Mouse (Mus musculus) spleen, adult 2 months (tissue): ENCODE data around the gene Eif4g1. TPM values are rescaled to one million over a fixed set of nuclear protein-coding genes. Genes with fewer than 3 reads are reported as not detected.

Experiments
- DNase-seq, 2 experiments: peaks; one replicate each; pipeline versions ENCODE4 v3.0.0 to v3.0.0-alpha.2; 2012 to 2021; ENCODE audit warnings: low spot score in 2 of 2, low read depth in 1 of 2
- H3K27ac ChIP-seq: fragments of 200-500 bp; 2 replicates; pipeline ENCODE4 v1.5.1; 2012; ENCODE audit warnings: low read length, inconsistent platforms; ENCODE audit not compliant: insufficient read depth
- H3K27me3 ChIP-seq: fragments of 200-500 bp; 2 replicates; pipeline ENCODE4 v1.6.1; 2012; ENCODE audit warnings: mild to moderate bottlenecking, moderate library complexity, low read length, inconsistent platforms; ENCODE audit not compliant: control insufficient read depth, insufficient read depth
- H3K36me3 ChIP-seq: fragments of 200-500 bp; 2 replicates; pipeline ENCODE4 v1.6.1; 2012; ENCODE audit warnings: mild to moderate bottlenecking, low read length, inconsistent platforms; ENCODE audit not compliant: control insufficient read depth, insufficient read depth
- H3K4me1 ChIP-seq: fragments of 200-500 bp; 2 replicates; pipeline ENCODE4 v1.6.1; 2011; ENCODE audit warnings: inconsistent platforms; ENCODE audit not compliant: control insufficient read depth, insufficient read depth, insufficient read length
- H3K4me3 ChIP-seq: fragments of 200-500 bp; 2 replicates; pipeline ENCODE4 v1.5.1; 2011; ENCODE audit warnings: mild to moderate bottlenecking, inconsistent platforms; ENCODE audit not compliant: insufficient read depth, insufficient read length; ENCODE audit errors: extremely low read depth
- CTCF ChIP-seq: fragments of 200-500 bp; IDR thresholded peaks from 2 replicates; pipeline ENCODE4 v1.5.1; 2011; ENCODE audit warnings: mild to moderate bottlenecking, inconsistent platforms; ENCODE audit not compliant: insufficient read depth, insufficient read length, insufficient replicate concordance; ENCODE audit errors: extremely low read depth
- POLR2A ChIP-seq: fragments of 200-500 bp; IDR thresholded peaks from 2 replicates; pipeline ENCODE4 v1.6.1; 2011; ENCODE audit warnings: low read depth, low read length, inconsistent platforms
- WGBS: fragments of 180-500 bp; shearing (Covaris S2); methylation state at CpG from one replicate; pipeline ENCODE4 v1.1.7; 2018; 5-methylcytosine and 5-hydroxymethylcytosine counted together
- polyA plus RNA-seq: library from polyadenylated mRNA; depleted of rRNA; stranded (reverse); fragments of >200 nt; gene quantifications from 2 replicates; pipeline ENCODE4 v1.2.3, GENCODE M21; 2012

The Eif4g1 gene
- polyA plus RNA-seq, 1 experiment: 257 TPM

- H3K4me1 ChIP-seq: 0 out of 2 replicates have a peak, but pooled peaks cover 4% of the 10 kb centered on the region
- no peak for TF ChIP-seq CTCF
- no peak for TF ChIP-seq POLR2A
- 81% methylated on average over 6 of the region's 6 CpGs for WGBS
- H3K27ac ChIP-seq: no peak overlapping the region
- H3K27me3 ChIP-seq: no peaks in the 10 kb centered on the region
- DNase-seq: no peak
- no peaks in the 10 kb centered on the region for H3K36me3 ChIP-seq
- no peak overlapping the region for H3K4me3 ChIP-seq
These were observed 35.7 kb downstream of the Eif4g1 start for GRCm38 (mm10) chr16:20703699-20704400.

GRCm38 (mm10) chr16:20705786-20706185, 37.7 kb downstream of the Eif4g1 start:
- 0 out of 2 replicates have a peak, but pooled peaks cover 4% of the 10 kb centered on the region for H3K4me1 ChIP-seq
- WGBS: 54% methylated on average over 3 of the region's 3 CpGs
- no peak overlapping the region for H3K27ac ChIP-seq

DNA sequence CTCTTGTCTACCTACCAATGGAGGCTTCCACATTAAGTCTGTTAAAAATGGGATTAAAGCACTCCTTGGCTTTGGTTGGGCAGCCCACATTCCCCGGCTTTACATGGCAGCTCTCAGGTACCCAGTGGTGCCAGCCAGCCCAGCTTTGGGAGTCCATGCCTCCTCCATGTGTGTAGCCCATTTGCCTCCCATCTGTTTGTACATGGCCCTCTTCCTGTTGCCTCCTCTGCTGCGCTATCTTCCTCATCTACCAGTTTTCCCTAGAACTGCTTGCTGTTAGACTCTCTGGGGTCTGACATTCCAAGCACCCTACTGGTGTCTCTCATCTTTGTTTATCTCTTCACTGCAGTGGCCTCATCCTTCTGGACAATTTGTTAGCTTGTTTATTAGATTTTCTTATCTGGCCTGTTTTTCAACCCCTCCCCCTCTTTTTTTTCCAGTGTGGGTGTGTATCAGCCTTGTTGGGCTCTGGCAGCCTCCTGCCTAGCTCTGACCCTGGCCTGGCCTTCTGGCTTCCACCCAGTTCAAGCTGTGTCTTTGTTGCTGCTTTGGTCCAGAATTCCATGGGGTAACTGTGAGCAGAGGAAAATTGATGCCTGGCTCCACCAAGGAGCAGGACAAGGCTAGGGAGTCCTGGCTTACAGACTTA, 38.4 kb downstream of the Eif4g1 start:
- H3K27me3 ChIP-seq: no peaks in the 10 kb centered on the region
- WGBS: 94% methylated on average over 2 of the region's 2 CpGs
- H3K27ac ChIP-seq: no peak overlapping the region
- H3K4me1 ChIP-seq: 0 out of 2 replicates have a peak, but pooled peaks cover 4% of the 10 kb centered on the region
- H3K4me3 ChIP-seq: no peak overlapping the region
- DNase-seq: no peak
- H3K36me3 ChIP-seq: no peaks in the 10 kb centered on the region
- TF ChIP-seq POLR2A (no peak), CTCF (no peak)

More at GRCm38 (mm10) chr16:20705786-20706185, 37.7 kb downstream of the Eif4g1 start:
- Histone ChIP-seq H3K36me3 (no peaks in the 10 kb centered on the region), H3K4me3 (no peak overlapping the region), H3K27me3 (no peaks in the 10 kb centered on the region)
- TF ChIP-seq POLR2A (no peak), CTCF (no peak)
- DNase-seq: no peak

DNA sequence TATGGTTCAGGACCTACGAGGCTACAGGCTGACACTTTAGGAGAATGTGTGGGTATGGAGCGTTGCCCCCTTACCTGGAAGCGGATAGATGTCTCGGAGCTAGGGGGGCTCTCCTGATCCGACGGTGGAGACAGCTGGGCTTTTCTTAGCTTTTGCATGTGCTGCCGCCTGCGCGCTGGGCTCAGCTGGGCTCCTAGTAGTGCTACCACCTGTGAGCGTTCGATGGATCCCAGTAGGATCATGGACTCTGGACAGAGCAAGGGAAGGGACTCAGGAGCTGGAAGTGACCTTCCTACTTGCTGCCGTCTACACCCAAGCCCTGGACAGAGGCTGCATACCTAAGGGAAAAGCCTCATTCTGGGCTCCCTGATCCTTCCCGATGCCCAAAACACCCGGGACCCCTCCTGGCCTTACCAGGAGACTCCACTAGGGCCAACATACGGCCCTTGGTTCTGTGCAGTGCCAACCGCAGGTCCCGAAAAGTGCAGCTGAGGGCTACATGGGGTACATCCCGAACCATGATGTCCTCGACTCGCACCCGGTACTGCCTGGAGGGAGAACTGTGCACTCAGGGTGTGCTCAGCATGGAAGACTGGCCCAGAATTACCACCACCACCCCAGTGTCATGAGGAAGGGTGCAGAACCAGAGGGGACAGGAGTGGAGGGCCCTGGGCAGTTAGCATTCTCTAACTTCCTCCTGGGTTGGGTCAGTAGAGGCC, 40.3 kb downstream of the Eif4g1 start:
- 94% methylated on average over 21 of the region's 21 CpGs for WGBS
- Histone ChIP-seq H3K36me3 (no peaks in the 10 kb centered on the region), H3K27ac (no peak overlapping the region), H3K27me3 (no peaks in the 10 kb centered on the region), H3K4me3 (no peak overlapping the region), H3K4me1 (no peaks in the 10 kb centered on the region)
- DNase-seq: no peak
- TF ChIP-seq POLR2A (no peak), CTCF (no peak)

DNA sequence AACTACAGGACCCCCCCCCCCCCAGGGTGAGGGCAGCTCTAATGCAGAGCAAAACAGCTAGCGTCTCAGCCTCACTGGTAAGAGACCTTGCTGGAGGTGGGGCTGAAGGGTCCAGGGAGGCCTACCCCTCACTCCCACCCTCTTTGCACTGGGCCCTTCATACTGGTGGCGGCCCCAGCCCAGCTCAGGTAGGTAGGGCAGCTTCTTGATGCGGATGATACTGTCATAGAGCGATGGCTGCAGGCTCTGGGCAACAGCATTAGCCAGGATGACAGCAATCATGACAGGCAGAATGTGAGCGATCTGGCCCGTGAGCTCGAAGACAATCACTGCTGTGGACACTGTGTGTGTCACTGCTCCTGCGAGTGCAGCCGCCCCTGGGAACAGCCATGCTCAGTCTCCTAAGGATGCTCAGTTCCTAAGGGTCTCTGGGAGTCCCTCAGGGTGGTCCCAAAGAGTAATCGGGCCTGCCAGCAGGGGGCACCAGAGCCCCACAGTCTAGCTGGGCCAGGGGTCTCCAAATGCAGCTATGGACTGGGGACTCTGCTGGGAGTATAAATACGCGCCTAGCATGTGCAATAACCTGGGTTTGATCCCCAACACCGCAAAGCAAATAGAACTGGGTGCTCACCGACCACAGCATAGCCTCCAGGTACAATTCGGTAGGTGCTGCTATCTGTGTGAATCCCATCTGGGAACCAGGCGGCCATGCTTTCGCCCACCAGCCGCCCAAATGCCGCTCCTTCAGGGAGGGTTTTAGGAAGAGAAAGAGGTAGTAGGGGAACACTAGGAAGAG, 41.0 kb downstream of the Eif4g1 start:
- Histone ChIP-seq H3K27me3 (no peaks in the 10 kb centered on the region), H3K4me3 (no peak overlapping the region), H3K27ac (no peak overlapping the region), H3K36me3 (no peaks in the 10 kb centered on the region), H3K4me1 (no peaks in the 10 kb centered on the region)
- 83% methylated on average over 19 of the region's 19 CpGs for WGBS
- TF ChIP-seq CTCF: peak; percentile 73; the same call in 1 of the 2 replicates
- no peak for TF ChIP-seq POLR2A
- peak in 1 of 2 experiments; percentile 38 for DNase-seq

GRCm38 (mm10) chr16:20710370-20710769, 42.3 kb downstream of the Eif4g1 start:
- Histone ChIP-seq H3K27ac (no peak overlapping the region), H3K4me3 (no peak overlapping the region), H3K4me1 (no peaks in the 10 kb centered on the region), H3K27me3 (no peaks in the 10 kb centered on the region), H3K36me3 (no peaks in the 10 kb centered on the region)
- TF ChIP-seq CTCF (no peak), POLR2A (no peak)
- no peak for DNase-seq
- WGBS: 98% methylated on average over 11 of the region's 11 CpGs
